Mouse (Mus musculus) thymus, postnatal 25 days (tissue): ENCODE data around the gene Pkn3.
"Not testable (repeated sequence)": the region's sequence is repeated elsewhere in the genome, so short reads cannot be mapped to it uniquely, and the experiment has no call there.

Source experiments
- DNase-seq: peaks from one replicate; pipeline ENCODE4 v3.0.0; 2022

The Pkn3 gene

DNA sequence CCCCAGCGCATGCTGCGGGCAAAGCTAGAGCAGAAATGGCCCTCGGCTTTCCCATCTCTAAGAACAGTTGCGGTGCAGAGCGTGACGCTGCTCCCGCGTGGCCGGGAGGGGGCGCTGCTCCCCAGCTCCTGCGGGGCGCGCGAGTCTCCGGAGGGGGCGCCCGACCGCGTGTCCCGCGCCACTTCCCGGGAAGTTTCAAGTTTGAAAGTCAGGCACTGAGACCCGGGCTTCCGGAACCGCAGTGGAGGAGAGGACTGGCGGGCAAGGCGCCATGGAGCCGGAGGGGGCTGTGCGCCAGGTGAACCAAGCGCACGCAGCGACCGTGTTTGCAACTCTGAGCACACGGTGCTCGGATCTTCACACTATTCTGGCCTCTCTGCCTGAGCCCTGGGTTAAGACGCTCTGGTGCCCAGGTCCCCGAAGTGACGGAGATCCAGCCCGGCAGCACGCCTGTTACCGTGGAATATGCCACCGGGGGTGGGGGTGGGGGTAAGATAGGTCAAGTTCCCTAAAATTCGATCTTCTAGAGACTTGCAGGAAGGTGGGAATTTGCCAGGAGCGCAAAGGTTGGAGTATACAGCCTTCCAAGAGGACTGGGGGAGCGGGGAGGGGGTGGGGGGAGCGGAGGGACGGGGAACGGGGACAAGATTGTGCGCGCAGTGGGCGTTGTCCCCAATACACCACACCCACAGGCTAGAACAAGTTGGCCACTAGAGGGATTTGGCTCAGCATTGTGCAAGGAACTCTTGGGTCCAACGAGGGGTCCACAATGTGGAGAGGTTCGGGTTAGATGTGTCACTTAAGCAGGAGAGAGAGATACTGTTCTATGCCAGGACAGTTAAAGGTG lies at the start of gene Pkn3:
Gene Pkn3, plus strand, starts transcription at position 183 of the 847 bp plus-strand sequence.
- DNase-seq: peak; percentile 83

DNA sequence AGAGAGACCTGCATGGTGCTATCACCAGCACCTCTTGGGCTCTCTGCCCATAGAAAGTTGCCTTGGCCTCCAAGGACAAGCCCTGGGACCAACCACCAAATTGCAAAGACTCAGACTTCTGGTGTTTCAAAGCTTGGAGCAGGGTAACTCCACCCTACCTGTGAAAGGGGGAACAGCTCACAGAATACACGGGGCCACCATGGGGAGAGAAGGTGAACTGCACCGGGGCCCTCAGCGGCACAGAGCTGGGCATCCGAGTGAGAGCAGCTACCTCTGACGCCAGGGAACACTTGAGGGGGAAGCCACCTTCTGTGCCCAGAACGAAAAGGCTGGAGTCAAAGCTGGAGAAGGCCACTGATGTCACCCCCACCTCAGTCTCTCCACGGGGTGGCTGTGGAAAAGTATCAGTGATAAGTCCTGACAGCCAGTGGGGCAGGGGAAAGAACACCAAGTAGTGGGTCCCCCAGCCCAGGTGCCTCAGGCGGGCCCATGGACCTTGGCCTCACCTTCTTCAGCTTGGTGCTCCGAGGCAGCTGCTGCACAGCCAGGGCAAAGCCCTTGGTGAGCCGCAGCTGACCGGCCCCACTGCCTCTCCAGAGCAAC lies 45.1 kb upstream of the Pkn3 start:
- DNase-seq: peak; percentile 13

DNA sequence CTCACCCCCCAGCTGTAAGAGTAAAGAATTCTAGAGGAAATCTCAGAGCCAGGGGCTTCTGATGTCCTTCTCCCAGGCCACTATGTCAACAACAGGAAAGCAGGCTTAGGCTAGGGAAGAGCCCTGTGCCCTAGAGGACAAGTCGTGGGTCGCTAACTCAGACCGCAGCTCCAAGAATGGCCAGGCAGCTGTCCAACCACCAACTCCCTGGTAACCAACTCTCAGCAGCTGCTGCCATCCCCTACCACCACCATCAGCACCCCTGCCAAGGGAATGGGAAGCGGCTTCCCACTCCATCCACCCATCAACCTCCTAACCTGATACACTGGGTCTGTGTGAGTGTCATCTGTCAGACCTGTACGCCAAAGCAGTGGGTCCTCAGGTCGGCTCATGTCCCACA lies 44.5 kb upstream of the Pkn3 start:
- DNase-seq: no peak

DNA sequence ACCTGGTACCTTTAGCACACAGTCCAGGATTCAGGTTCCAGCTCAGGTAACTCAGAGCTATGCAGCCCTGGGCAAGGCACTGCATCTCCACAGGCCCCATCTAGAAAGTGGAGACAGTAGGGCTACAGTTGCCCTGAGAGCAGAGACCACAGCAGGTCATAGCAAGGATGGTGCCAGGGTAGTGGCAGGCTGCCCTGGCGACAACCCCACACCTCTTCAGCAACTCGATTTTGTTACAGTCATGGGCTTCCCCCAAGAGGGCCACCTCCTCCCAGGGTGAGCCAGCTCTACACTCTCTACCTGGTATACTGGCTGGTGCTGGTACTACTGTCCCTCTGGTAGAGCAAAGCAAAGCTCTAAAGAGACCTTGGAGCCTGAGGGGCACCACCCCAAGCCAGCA lies 39.7 kb upstream of the Pkn3 start:
- no peak for DNase-seq

DNA sequence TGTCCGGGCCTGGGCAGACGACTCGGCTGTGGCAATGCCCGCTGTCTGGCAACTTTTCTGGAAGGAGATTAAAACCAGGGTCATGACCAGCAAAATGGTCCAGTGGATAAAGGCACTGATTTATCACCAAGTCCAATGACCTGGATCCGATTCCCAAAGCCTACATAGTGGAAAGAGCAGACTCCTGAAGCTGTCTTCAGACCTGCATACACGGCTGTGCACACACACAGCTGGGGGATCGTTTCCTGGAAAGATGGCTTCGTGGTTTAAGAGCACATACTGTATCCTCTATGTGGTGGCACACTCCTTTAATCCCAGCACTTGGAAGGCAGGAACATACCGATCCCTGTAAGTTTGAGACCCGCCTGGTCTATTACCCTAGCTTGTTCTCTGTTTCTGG lies 39.1 kb upstream of the Pkn3 start:
- no peak for DNase-seq

DNA sequence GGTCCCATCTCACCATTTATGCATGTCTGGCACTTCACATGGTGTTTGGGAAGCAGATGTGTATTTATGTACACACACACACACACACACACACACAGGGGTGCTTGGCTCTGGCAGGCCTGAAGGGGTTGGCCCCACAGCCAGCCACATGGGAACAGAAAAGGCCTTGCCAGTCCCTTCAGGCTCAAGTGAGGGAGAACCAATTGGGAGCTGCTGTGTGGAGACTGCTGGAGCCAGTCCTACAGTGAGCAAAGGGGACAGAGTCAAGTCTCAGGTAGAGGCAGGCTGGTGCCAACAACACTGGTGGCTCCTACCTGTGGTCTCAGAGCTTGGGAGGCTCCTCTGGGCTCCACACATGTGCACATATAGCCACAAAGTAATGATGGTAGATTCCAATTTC lies 37.8 kb upstream of the Pkn3 start:
- no peak for DNase-seq

- peak; percentile 83 for DNase-seq
These were observed 35.0 kb upstream of the Pkn3 start for GRCm38 (mm10) chr2:30042445-30042844.

DNA sequence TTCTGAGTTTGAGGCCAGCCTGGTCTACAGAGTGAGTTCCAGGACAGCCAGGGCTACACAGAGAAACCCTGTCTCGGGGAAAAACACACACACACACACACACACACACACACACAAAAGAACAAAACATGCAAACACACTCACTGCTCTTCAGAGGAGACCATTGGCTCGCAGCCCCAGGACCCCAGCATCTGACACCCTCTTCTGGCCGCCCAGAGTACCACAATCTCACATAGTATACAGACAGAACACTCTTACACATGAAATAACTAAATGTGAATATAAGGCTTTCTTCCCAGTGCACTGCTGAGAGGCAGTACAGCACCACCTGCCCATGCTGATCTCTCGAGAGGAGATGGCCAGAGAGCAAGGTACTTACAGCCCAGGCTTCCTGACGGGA lies 32.9 kb upstream of the Pkn3 start:
- DNase-seq: no peak

DNA sequence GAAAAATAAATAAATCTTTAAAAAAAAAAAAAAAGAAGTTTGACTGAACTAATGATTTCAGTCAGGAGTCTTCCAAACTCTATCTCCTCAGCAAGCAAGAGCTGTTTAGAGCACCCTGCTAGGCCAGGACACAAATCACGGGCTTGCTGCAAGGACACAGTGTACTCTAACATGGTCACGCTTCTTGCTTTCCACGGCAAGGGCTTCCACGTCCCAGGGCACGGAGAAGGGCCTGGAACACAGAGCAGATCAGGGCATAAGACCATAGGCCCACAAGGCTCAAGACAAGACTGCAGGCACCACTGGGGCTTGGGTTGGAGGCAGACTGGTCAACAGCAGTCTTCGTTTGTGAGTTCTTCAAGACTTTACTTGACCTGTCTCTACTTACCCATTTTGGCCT lies 30.4 kb upstream of the Pkn3 start:
- DNase-seq: no peak

DNA sequence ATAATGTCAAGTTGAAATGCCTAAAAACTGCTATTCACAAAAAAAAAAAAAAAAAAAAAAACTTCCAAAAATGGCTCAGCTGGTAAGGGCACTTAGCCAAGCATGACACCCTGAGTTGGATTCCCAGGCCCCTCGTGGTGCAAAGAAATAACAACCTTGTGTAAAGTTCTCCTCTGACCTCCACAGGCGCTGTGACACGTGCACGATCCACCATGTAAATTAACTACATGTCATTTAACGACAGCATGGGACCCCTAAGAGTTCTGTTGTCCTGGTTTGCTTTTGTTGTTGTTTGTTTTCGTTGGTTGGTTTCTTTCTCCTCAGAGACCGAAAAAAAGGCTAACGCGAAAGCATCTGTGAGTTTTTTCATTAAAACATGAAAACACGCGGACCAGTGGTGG lies 29.4 kb upstream of the Pkn3 start:
- no peak for DNase-seq

- peak; percentile 99 for DNase-seq
These were observed 28.6 kb upstream of the Pkn3 start, which contains the start of gene Wdr34 for GRCm38 (mm10) chr2:30048699-30049388. Gene Wdr34 (minus strand): TSS chr2:30048881.

GRCm38 (mm10) chr2:30049831-30050230 lies 27.7 kb upstream of the Pkn3 start:
- DNase-seq: no peak

DNA sequence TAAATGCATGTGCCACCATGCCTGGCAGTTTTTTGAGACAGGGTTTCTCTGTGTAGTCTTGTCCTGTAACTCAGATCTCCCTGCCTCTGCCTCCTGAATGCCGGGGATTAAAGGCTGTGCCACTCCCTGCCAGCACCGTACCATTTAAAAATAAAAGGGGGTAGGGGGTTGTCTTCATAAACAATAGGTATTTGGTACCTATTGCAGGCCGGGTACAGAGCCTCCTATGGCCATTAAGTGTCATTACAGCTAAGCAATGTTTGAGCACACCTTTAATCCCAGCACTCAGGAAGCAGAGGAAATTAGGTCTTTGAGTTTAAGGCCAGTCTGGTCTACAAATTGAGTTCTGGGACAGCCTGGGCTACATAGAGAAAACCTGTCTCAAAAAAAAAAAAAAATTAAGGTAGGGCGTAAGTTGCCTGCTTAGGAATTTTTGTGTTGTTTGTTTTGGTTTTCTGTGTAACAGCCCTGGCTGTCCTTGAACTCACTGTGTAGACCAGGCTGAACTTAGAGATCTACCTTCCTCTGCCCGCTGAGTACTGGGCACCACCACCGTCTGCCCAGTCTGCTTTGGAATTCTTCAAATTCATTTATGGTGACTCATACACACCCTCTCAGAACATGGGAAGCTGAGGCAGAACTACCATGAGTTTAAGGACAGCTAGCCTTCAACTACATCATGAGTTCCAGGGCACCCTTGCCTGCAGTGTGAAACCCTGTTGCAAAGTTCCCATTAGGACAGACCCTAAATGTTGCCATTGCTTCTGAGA lies 25.3 kb upstream of the Pkn3 start:
- DNase-seq: no peak

DNA sequence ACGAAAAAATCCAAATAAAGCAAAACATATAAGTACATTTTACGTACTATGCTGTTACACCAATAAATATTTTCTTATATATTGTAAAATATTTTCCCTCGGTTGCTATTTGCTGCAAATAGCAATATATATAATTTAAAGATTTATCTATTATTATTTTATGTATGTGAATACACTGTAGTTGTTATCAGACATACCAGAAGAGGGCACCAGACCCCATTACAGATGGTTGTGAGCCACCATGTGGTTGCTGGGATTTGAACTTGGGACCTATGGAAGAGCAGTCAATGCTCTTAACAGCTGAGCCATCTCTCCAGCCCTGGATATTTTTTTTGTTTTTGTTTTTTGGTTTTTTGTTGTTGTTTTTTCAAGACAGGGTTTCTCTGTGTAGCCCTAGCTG lies 22.2 kb upstream of the Pkn3 start:
- not testable (repeated sequence) for DNase-seq

DNA sequence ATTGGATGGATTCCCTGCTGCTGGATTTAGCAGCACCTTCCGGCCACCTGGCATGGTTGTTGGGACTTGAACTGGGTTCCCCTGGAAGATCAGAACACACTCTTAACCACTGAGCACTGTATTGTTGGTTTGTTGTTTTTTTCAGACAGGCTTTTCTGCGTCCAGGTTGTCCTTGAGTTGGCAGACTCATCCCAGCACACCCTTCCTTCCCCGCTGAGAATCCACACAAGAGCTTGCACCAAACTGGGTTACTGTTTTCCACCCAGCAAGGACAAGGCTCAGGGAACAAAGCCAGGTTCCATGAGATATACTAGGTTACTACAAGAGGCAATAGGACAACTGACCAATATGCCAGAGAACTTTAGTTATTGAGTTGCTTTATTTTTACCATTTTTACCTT lies 20.7 kb upstream of the Pkn3 start:
- no peak for DNase-seq

GRCm38 (mm10) chr2:30057223-30057904 lies 20.1 kb upstream of the Pkn3 start, which contains the start of gene Set:
Gene Set (plus strand): TSS chr2:30057378.
- no peak for DNase-seq

GRCm38 (mm10) chr2:30058418-30058817 lies 19.1 kb upstream of the Pkn3 start:
- DNase-seq: no peak

DNA sequence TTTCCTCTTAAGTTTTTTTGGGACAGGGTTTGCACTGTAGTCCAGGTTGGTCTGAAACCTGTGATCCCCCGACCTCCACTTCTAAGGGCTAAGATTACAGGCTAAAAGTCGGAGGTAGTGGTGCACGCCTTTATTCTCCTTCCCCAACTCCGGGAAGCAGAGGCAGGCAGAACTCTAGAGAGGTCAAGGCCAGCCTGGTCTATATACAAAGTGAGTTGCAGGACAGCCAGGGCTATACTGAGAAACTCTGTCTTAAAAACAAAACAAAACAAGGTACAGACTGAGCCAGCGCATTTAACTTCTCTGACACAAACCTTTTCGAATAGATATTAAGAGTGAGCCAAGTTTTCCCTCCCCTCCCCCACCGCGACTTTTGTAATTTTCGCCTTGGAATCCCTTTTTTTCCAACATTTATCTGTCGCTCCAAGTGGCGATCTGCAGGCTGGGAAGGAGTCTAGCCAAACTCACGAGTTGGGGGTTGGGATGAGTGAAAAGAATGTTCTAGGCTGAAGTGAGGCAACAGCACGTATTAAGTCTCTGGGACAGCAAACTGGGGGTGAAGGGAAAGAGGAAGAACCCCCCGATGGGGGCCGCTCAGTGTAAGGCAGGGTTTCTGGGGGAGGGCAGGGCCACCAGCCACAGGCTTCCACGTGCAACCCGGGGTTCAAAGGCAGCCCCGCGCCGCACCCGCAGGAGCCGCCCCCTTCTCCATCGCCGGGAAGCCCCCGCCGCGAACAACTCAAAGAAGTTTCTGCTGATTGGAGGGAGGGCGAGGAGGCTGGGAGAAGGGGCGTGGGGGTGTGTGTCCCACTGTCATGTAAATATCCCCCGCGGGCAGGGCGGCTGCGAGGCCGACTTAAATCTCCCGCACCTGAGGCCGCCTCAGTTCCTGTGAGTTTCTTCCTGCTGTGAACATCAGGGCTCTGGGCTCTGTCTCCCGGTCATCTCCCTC lies 16.0 kb upstream of the Pkn3 start:
- DNase-seq: peak; percentile 77

- peak; percentile 57 for DNase-seq
These were observed 15.0 kb upstream of the Pkn3 start for GRCm38 (mm10) chr2:30062249-30063093.

DNA sequence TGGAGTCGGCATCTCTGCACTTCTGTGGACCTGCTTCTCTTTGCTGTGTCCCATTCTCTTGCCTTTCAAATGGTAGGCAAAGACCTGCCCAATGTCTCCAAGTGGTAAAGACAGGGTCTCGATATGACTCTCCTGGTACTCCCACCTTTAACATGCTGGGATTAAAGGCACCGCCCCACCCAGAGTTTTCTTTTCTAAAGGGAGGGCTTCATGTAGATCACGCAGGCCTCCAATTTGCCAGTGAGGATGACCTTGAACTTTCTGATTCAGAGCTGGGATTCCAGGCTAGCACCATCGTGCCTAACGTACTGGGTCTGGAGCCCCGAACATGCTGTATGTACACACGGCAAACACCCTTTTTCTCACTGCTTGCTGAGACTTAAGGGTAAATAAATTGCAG lies 14.2 kb upstream of the Pkn3 start:
- peak; percentile 21 for DNase-seq
